Mouse (Mus musculus) C2C12 (cell line): ENCODE results near the gene Lzts2. TPM values are rescaled to one million over a fixed set of nuclear protein-coding genes. Genes with fewer than 3 reads are reported as not detected.

Source experiments
- H3K27me3 ChIP-seq: one replicate; pipeline ENCODE4 v1.6.1; 2011; ENCODE audit not compliant: control insufficient read depth, insufficient read depth, insufficient read length
- H3K36me3 ChIP-seq: one replicate; pipeline ENCODE4 v1.6.1; 2011; ENCODE audit not compliant: control insufficient read depth, insufficient read depth
- H3K4me3 ChIP-seq: one replicate; pipeline ENCODE4 v1.5.1; 2011; ENCODE audit warnings: mild to moderate bottlenecking, control low read depth; ENCODE audit not compliant: poor library complexity, insufficient read depth, severe bottlenecking
- H3K79me2 ChIP-seq: one replicate; pipeline ENCODE4 v1.6.1; 2011; ENCODE audit not compliant: control insufficient read depth, insufficient read depth
- H3K79me3 ChIP-seq: one replicate; pipeline ENCODE4 v1.6.1; 2011; ENCODE audit warnings: low read depth, control low read depth
- H3ac ChIP-seq: one replicate; pipeline ENCODE3; 2011; ENCODE audit warnings: low read depth; ENCODE audit not compliant: control insufficient read depth, insufficient read length
- CEBPB ChIP-seq: IDR thresholded peaks from one replicate; pipeline ENCODE4 v1.6.1; 2011; ENCODE audit warnings: low read depth, mild to moderate bottlenecking, control low read depth, moderate library complexity
- CTCF ChIP-seq: IDR thresholded peaks from one replicate; pipeline ENCODE4 v1.5.1; 2011; ENCODE audit not compliant: control insufficient read depth, insufficient read depth, insufficient read length
- FOSL1 ChIP-seq: IDR thresholded peaks from one replicate; pipeline ENCODE4 v1.8.0; 2011; ENCODE audit warnings: mild to moderate bottlenecking, low read length; ENCODE audit not compliant: poor library complexity, insufficient read depth, severe bottlenecking
- MAX ChIP-seq: IDR thresholded peaks from one replicate; pipeline ENCODE4 v1.6.1; 2011; ENCODE audit warnings: mild to moderate bottlenecking, control low read depth
- MYOD1 ChIP-seq: IDR thresholded peaks from one replicate; pipeline ENCODE4 v1.6.1; 2011; ENCODE audit warnings: low read depth; ENCODE audit not compliant: control insufficient read depth, insufficient read length
- MYOG ChIP-seq: IDR thresholded peaks from one replicate; pipeline ENCODE4 v1.6.1; 2011; ENCODE audit not compliant: control insufficient read depth, insufficient read length; ENCODE audit errors: extremely low read depth
- USF1 ChIP-seq: IDR thresholded peaks from one replicate; pipeline ENCODE4 v1.6.1; 2011; ENCODE audit warnings: low read depth, mild to moderate bottlenecking, control low read depth, moderate library complexity
- polyA plus RNA-seq: library from polyadenylated mRNA; unstranded; fragments of >200 nt; fragmentation: generic; extraction: Trizol; gene quantifications from one replicate; pipeline ENCODE4 v1.2.1, GENCODE M21; 2012; ENCODE audit warnings: missing spikeins

Gene Lzts2
- polyA plus RNA-seq, 1 experiment = 59.2 TPM

GRCm38 (mm10) chr19:45056908-45057698, 42.9 kb downstream of the Lzts2 start:
- Histone ChIP-seq H3K79me2 (peaks cover 5% of the 10 kb centered on the region), H3ac (no peak overlapping the region), H3K79me3 (no peaks in the 10 kb centered on the region), H3K4me3 (no peak overlapping the region), H3K27me3 (no peaks in the 10 kb centered on the region), H3K36me3 (peaks cover 24% of the 10 kb centered on the region)
- TF ChIP-seq MYOG = no peak
- TF ChIP-seq USF1 = no peak
- no peak for TF ChIP-seq CEBPB
- no peak for TF ChIP-seq CTCF

- Histone ChIP-seq H3K4me3 (no peak overlapping the region), H3ac (peak overlapping the region; percentile 61), H3K79me2 (peaks cover 5% of the 10 kb centered on the region), H3K27me3 (no peaks in the 10 kb centered on the region), H3K79me3 (no peaks in the 10 kb centered on the region), H3K36me3 (peaks cover 19% of the 10 kb centered on the region)
- TF ChIP-seq MAX = no peak
- no peak for TF ChIP-seq MYOD1
- TF ChIP-seq CTCF = no peak
- TF ChIP-seq MYOG = no peak
- TF ChIP-seq USF1 = no peak
- no peak for TF ChIP-seq FOSL1
- TF ChIP-seq CEBPB = no peak
Observed at GRCm38 (mm10) chr19:45057724-45058112, 43.5 kb downstream of the Lzts2 start.

GRCm38 (mm10) chr19:45058113-45058839, 44.1 kb downstream of the Lzts2 start:
- Histone ChIP-seq H3K79me2 (peaks cover 5% of the 10 kb centered on the region), H3K36me3 (peaks cover 14% of the 10 kb centered on the region), H3K27me3 (no peaks in the 10 kb centered on the region), H3K4me3 (peak overlapping the region; percentile 52), H3K79me3 (no peaks in the 10 kb centered on the region), H3ac (peak overlapping the region; percentile 99)
- peak; percentile 14 for TF ChIP-seq MAX
- no peak for TF ChIP-seq CTCF

- TF ChIP-seq FOSL1 (no peak), USF1 (no peak), MAX (no peak), CEBPB (no peak), MYOD1 (no peak), CTCF (no peak), MYOG (no peak)
Observed at GRCm38 (mm10) chr19:45058841-45059240, 44.6 kb downstream of the Lzts2 start.

GRCm38 (mm10) chr19:45063565-45064292, 49.5 kb downstream of the Lzts2 start:
- Histone ChIP-seq H3ac (no peak overlapping the region), H3K27me3 (peaks cover 27% of the 10 kb centered on the region), H3K79me2 (peaks cover 5% of the 10 kb centered on the region), H3K4me3 (no peak overlapping the region), H3K79me3 (no peaks in the 10 kb centered on the region), H3K36me3 (no peaks in the 10 kb centered on the region)
- TF ChIP-seq MYOG (no peak), MAX (no peak), USF1 (no peak), CEBPB (no peak), FOSL1 (no peak), MYOD1 (no peak), CTCF (peak; percentile 17)

More at GRCm38 (mm10) chr19:45058841-45059240, 44.6 kb downstream of the Lzts2 start:
- Histone ChIP-seq H3K79me2 (peaks cover 5% of the 10 kb centered on the region), H3K36me3 (peaks cover 8% of the 10 kb centered on the region), H3K4me3 (peak overlapping the region; percentile 52), H3ac (peak overlapping the region; percentile 99), H3K79me3 (no peaks in the 10 kb centered on the region), H3K27me3 (peaks cover under 1% of the 10 kb centered on the region)
